Comparison of ENCODE assay signal across 27 mouse cellular contexts in the genomic region with DNA sequence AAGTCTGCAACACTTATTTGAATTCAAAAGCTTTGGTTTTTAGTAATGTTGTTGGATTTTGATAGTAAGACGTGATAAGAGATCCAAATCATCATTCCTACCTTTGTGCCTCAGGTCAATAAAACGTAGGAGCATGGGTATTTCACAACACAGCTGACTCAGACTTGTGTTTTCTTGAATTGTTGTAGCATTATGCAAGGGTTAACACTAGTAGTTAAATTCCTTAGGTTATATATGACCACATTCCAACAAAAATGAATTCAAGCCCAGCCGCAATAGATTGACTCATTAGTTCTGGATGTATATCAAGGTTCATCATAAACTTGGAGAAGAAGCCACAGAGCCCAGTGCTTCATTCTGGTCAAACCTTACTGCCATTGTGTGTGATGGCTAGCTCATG.
"Had no signal": no experiment of that assay in that cellular context is flagged by ENCODE, and none has a peak within 500 bp of the region (broad histone marks: within the 10 kb centered on the region; RNA-seq: fewer than 3 reads in every experiment).

No protein-coding gene starts in this region.

- H3K36me3 ChIP-seq: heart, embryonic 10.5 days; heart, embryonic 12.5 days; hindbrain, embryonic 10.5 days; hindbrain, embryonic 12.5 days; intestine, embryonic 15.5 days; kidney, embryonic 15.5 days; limb, embryonic 10.5 days; limb, embryonic 12.5 days; liver, embryonic 13.5 days; liver, embryonic 15.5 days had no signal

- DNase-seq: gastrocnemius, postnatal 14 days; heart, adult 18-20 months; heart, postnatal 10 days; heart, postnatal 4 days; kidney, adult 18-20 months; kidney, adult 8-10 months; kidney, postnatal 14 days; kidney, postnatal 36 days; liver; liver, embryonic 13.5 days; liver, postnatal 0 days had no signal

- ATAC-seq: hindbrain, embryonic 16.5 days; inflammation-experienced regulatory T-cells, adult 6 months; intestine, embryonic 15.5 days; intestine, postnatal 0 days; liver, postnatal 0 days had no signal

- H3K27ac ChIP-seq: heart, embryonic 10.5 days; hindbrain, embryonic 10.5 days; hindbrain, embryonic 12.5 days; hindbrain, embryonic 14.5 days; intestine, embryonic 15.5 days; kidney, embryonic 15.5 days; kidney, postnatal 0 days; left cerebral cortex, adult 2 months; limb, embryonic 10.5 days; limb, embryonic 12.5 days; liver, embryonic 13.5 days; liver, embryonic 15.5 days had no signal

- H3K4me3 ChIP-seq: heart, embryonic 10.5 days; heart, embryonic 12.5 days; hindbrain, embryonic 10.5 days; hindbrain, embryonic 12.5 days; intestine, embryonic 15.5 days; kidney, embryonic 15.5 days; left cerebral cortex, adult 2 months; limb, embryonic 10.5 days; limb, embryonic 12.5 days; liver, embryonic 13.5 days; liver, embryonic 15.5 days had no signal

- H3K9ac ChIP-seq: heart, embryonic 12.5 days; hindbrain, embryonic 12.5 days; hindbrain, embryonic 14.5 days; intestine, embryonic 15.5 days; kidney, embryonic 15.5 days; limb, embryonic 12.5 days; liver, embryonic 13.5 days; liver, embryonic 15.5 days; liver, postnatal 0 days had no signal

- H3K4me1 ChIP-seq: intestine, embryonic 15.5 days; kidney, embryonic 15.5 days; liver, embryonic 13.5 days; liver, embryonic 15.5 days had no signal

- H3K27me3 ChIP-seq: heart, embryonic 12.5 days; hindbrain, embryonic 12.5 days; intestine, embryonic 15.5 days; kidney, embryonic 15.5 days; limb, embryonic 12.5 days; liver, embryonic 13.5 days; liver, embryonic 15.5 days had no signal

- H3K4me2 ChIP-seq: heart, embryonic 12.5 days; hindbrain, embryonic 12.5 days; hindbrain, embryonic 14.5 days; intestine, embryonic 15.5 days; kidney, embryonic 15.5 days; limb, embryonic 12.5 days; liver, embryonic 11.5 days; liver, embryonic 13.5 days; liver, embryonic 15.5 days had no signal

- H3K9me3 ChIP-seq: heart, embryonic 10.5 days; heart, embryonic 12.5 days; hindbrain, embryonic 10.5 days; hindbrain, embryonic 12.5 days; intestine, embryonic 15.5 days; kidney, embryonic 15.5 days; limb, embryonic 10.5 days; limb, embryonic 12.5 days; liver, embryonic 13.5 days; liver, embryonic 15.5 days had no signal
